Comparison of ENCODE assay signal across 8 mouse cellular contexts in the genomic region with DNA sequence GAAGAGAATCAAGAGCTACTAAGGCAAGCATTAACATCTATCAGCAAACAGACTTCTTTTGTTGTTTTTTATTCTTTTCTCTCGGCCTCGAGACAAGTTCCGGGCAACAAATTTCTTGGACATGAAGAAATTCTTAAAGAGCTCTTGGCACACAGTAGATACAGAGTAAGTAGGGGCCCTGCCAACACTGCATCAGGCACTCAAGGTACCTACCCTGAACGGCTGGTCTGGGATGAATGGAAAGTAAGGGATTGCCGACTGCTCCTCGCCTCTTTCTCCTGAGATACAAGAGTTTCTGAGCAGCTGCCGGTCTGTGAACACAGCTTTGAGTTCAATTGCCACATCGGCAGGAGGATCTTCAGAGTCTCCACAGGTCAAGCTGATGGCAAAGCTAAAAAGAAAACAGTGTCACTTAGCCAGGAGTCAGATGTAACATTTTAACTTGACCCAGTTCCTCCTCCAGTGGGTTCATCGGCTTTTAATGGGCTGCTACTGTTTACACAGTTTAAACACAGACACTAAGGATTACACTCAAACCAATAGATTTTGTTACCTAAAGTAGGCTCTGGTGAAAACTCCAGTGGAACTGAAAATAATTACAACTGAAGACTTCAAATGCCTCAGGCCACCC. TPM values are rescaled to one million over a fixed set of nuclear protein-coding genes. Genes with fewer than 3 reads are reported as not detected.
A peak's percentile ranks its signal among the peaks of the same experiment; 100 is the strongest.
DNase-seq lines count a peak whose midpoint lies in the region; ATAC-seq and TF ChIP-seq lines count a peak whose summit lies in the region.

No protein-coding gene starts in this region.

- TF ChIP-seq POLR2A in liver, adult 2 months (IDR thresholded peaks at IDR 0.05; ENCODE audit: extremely low read depth, insufficient read depth, low read length): no peak

- no peak overlapping the region for H3K4me3 ChIP-seq in liver, adult 2 months (ENCODE audit: insufficient read depth, low read depth, low read length)
- H3K4me3 ChIP-seq in hindbrain, postnatal 0 days (ENCODE audit: low read length): peak overlapping the region; percentile 19
- no peak overlapping the region; the same call in 1 of the 2 replicates for H3K4me3 ChIP-seq in liver, embryonic 13.5 days (replicated peaks)
- H3K4me3 ChIP-seq in neural tube, embryonic 15.5 days (replicated peaks): peak overlapping the region; percentile 91

- H3K79me2 ChIP-seq in liver, adult 2 months (ENCODE audit: control insufficient read depth, insufficient read depth, low read length): no peaks in the 10 kb centered on the region

- H3K4me1 ChIP-seq in liver, adult 2 months (ENCODE audit: control insufficient read depth, insufficient read depth, low read length): peaks cover 21% of the 10 kb centered on the region
- no peaks in the 10 kb centered on the region for H3K4me1 ChIP-seq in hindbrain, postnatal 0 days (ENCODE audit: insufficient read depth, low read length)
- H3K4me1 ChIP-seq in liver, embryonic 13.5 days (replicated peaks): peaks cover 26% of the 10 kb centered on the region
- H3K4me1 ChIP-seq in neural tube, embryonic 15.5 days: peaks cover 40% of the 10 kb centered on the region

- ATAC-seq in hindbrain, postnatal 0 days: no peak
- no peak for ATAC-seq in liver, embryonic 13.5 days (ENCODE audit: low read depth)
- ATAC-seq in neural tube, embryonic 15.5 days (ENCODE audit: low FRiP score): no peak
- no peak for ATAC-seq in granulocyte monocyte progenitor cell, adult 5-6 weeks (replicated peaks; ENCODE audit: poor library complexity, severe bottlenecking)

- peak; percentile 99 for DNase-seq in liver, adult 2 months (ENCODE audit: extremely low read depth, low read depth, low spot score)
- DNase-seq in liver (no peak), MN1 (ENCODE audit: low spot score) (no peak)
- DNase-seq in hindbrain, postnatal 0 days (ENCODE audit: low spot score): peak; percentile 33
- no peak for DNase-seq in liver, embryonic 13.5 days
- no peak for DNase-seq in left cerebral cortex, adult 8-10 months (ENCODE audit: low spot score in 2 of 2)

- WGBS in liver, adult 2 months: 20% methylated on average over 9 of the region's 9 CpGs
- WGBS in hindbrain, postnatal 0 days: 37% methylated on average over 9 of the region's 9 CpGs
- 75% methylated on average over 9 of the region's 9 CpGs for WGBS in liver, embryonic 13.5 days (ENCODE audit: insufficient replicate concordance)
- whole genome bisulfite sequencing in neural tube, embryonic 15.5 days: 36% methylated on average over 9 of the region's 9 CpGs

- H3K9ac ChIP-seq in liver, adult 2 months (ENCODE audit: low read depth, low read length): no peak overlapping the region
- H3K9ac ChIP-seq in hindbrain, postnatal 0 days (replicated peaks; ENCODE audit: low read length): 0 out of 2 replicates have a peak overlapping the region, but pooled peaks have one; percentile 24
- H3K9ac ChIP-seq in liver, embryonic 13.5 days: no peak overlapping the region
- no peak overlapping the region for H3K9ac ChIP-seq in neural tube, embryonic 15.5 days (replicated peaks)

- peaks cover 4% of the 10 kb centered on the region; the same call in 1 of the 2 replicates for H3K36me3 ChIP-seq in liver, adult 2 months (ENCODE audit: control insufficient read depth, insufficient read depth, low read length)
- peaks cover 12% of the 10 kb centered on the region; the same call in 1 of the 2 replicates for H3K36me3 ChIP-seq in hindbrain, postnatal 0 days (ENCODE audit: insufficient read depth, low read length)
- H3K36me3 ChIP-seq in liver, embryonic 13.5 days: peaks cover 4% of the 10 kb centered on the region; the same call in 1 of the 2 replicates
- peaks cover 30% of the 10 kb centered on the region for H3K36me3 ChIP-seq in neural tube, embryonic 15.5 days

- H3K27me3 ChIP-seq in liver, adult 2 months (ENCODE audit: control insufficient read depth, insufficient read depth, low read length): no peaks in the 10 kb centered on the region
- H3K27me3 ChIP-seq in hindbrain, postnatal 0 days (ENCODE audit: insufficient read depth, low read length): no peaks in the 10 kb centered on the region
- peaks cover 40% of the 10 kb centered on the region for H3K27me3 ChIP-seq in liver, embryonic 13.5 days
- no peaks in the 10 kb centered on the region for H3K27me3 ChIP-seq in neural tube, embryonic 15.5 days (replicated peaks)

- peak overlapping the region; percentile 65 for H3K4me2 ChIP-seq in hindbrain, postnatal 0 days (ENCODE audit: low read depth, low read length)
- peak overlapping the region; percentile 93; the same call in 1 of the 2 replicates for H3K4me2 ChIP-seq in liver, embryonic 13.5 days
- peak overlapping the region; percentile 82 for H3K4me2 ChIP-seq in neural tube, embryonic 15.5 days

- TF ChIP-seq CTCF in liver, adult 2 months (IDR thresholded peaks at IDR 0.05; ENCODE audit: low read depth, low read length): no peak
- TF ChIP-seq CTCF in hindbrain, postnatal 0 days (IDR thresholded peaks at IDR 0.05; ENCODE audit: low read depth): no peak

- H3K9me3 ChIP-seq in hindbrain, postnatal 0 days (ENCODE audit: low read length): no peaks in the 10 kb centered on the region
- H3K9me3 ChIP-seq in liver, embryonic 13.5 days (replicated peaks): no peaks in the 10 kb centered on the region
- H3K9me3 ChIP-seq in neural tube, embryonic 15.5 days (replicated peaks): no peaks in the 10 kb centered on the region

- no peak overlapping the region for H3K27ac ChIP-seq in liver, adult 2 months (replicated peaks; ENCODE audit: insufficient read depth, low read depth, low read length)
- H3K27ac ChIP-seq in hindbrain, postnatal 0 days: no peak overlapping the region
- H3K27ac ChIP-seq in liver, embryonic 13.5 days: no peak overlapping the region
- peak overlapping the region; percentile 54 for H3K27ac ChIP-seq in neural tube, embryonic 15.5 days (replicated peaks)

RNA-seq across cellular contexts. Expression of a gene that starts 1.7 kb away (rescaled TPM):
- total RNA-seq in liver, adult 2 months (2014; rRNA removed): 4.9 and 6.6 TPM in 2 replicates
- polyA plus RNA-seq in liver, adult 2 months (2012; rRNA removed): 4.5 and 6.6 TPM in 2 replicates
- 80.0 and 83.7 TPM in 2 replicates for total RNA-seq in hindbrain, postnatal 0 days (2014; rRNA removed)
- polyA plus RNA-seq in hindbrain, postnatal 0 days (2015; fragmentation: Nextera tagmentation; extraction: Ambion mirVana): 80.0 and 81.8 TPM in 2 replicates
- 10.0 and 12.5 TPM in 2 replicates for polyA plus RNA-seq in liver, embryonic 13.5 days (2015; fragmentation: Nextera tagmentation; extraction: Ambion mirVana)
- 63.9 and 70.5 TPM in 2 replicates for polyA plus RNA-seq in neural tube, embryonic 15.5 days (2015; fragmentation: Nextera tagmentation; extraction: Ambion mirVana)
- 10 to 100 TPM; 76.1 to 86.3 (median 80.4) TPM for total RNA-seq in left cerebral cortex, adult 8-10 months (2022)
- 4.4 and 8.2 TPM in 2 replicates for total RNA-seq in granulocyte monocyte progenitor cell, adult 5-6 weeks (2014; fragmentation: Nextera tagmentation)
- 5.9 and 7.2 TPM in 2 replicates for total RNA-seq in granulocyte monocyte progenitor cell, adult 5-6 weeks (2017)

Comparison
In these comparisons a context has a peak if more than half of its experiments do, and no peak if none do; other contexts are left out.
1. DNase-seq: peak in liver, adult 2 months (single experiment) and hindbrain, postnatal 0 days (single experiment); none in liver (single experiment), liver, embryonic 13.5 days (single experiment), left cerebral cortex, adult 8-10 months (0 of 2) and MN1 (single experiment).
2. H3K4me3 ChIP-seq: peak in hindbrain, postnatal 0 days (single experiment) and neural tube, embryonic 15.5 days (single experiment); none in liver, adult 2 months (single experiment) and liver, embryonic 13.5 days (single experiment).
3. Peak in every context shown above with its lines, with median percentiles within 50 percentile points of each other: H3K4me2 ChIP-seq.